Mouse (Mus musculus) megakaryocyte, embryonic 14.5 days (primary cell): ENCODE measurements around the gene Sigmar1.

Source experiments
- FLI1 ChIP-seq: IDR thresholded peaks from 2 replicates; pipeline ENCODE4 v1.6.1; 2012; ENCODE audit warnings: low read length, inconsistent platforms, mixed read lengths
- GATA1 ChIP-seq: IDR thresholded peaks from 3 replicates; pipeline ENCODE4 v1.6.1; 2012; ENCODE audit warnings: mixed read lengths, low read length, inconsistent platforms, borderline replicate concordance

GRCm38 (mm10) chr4:41704651-41705050, 51.3 kb downstream of the Sigmar1 start:
- TF ChIP-seq GATA1 = no peak
- TF ChIP-seq FLI1 = no peak
